Mouse (Mus musculus) heart, adult 11 months (tissue): ENCODE measurements around the gene Chd3.

Experiments
- DNase-seq: peaks from one replicate; pipeline ENCODE4 v3.0.0; 2022

Chd3 gene

GRCm38 (mm10) chr11:69406282-69406681, 37.1 kb upstream of the Chd3 start:
- peak; percentile 93 for DNase-seq

- peak; percentile 93 for DNase-seq
Observed at GRCm38 (mm10) chr11:69405397-69406200, 36.4 kb upstream of the Chd3 start.

DNA sequence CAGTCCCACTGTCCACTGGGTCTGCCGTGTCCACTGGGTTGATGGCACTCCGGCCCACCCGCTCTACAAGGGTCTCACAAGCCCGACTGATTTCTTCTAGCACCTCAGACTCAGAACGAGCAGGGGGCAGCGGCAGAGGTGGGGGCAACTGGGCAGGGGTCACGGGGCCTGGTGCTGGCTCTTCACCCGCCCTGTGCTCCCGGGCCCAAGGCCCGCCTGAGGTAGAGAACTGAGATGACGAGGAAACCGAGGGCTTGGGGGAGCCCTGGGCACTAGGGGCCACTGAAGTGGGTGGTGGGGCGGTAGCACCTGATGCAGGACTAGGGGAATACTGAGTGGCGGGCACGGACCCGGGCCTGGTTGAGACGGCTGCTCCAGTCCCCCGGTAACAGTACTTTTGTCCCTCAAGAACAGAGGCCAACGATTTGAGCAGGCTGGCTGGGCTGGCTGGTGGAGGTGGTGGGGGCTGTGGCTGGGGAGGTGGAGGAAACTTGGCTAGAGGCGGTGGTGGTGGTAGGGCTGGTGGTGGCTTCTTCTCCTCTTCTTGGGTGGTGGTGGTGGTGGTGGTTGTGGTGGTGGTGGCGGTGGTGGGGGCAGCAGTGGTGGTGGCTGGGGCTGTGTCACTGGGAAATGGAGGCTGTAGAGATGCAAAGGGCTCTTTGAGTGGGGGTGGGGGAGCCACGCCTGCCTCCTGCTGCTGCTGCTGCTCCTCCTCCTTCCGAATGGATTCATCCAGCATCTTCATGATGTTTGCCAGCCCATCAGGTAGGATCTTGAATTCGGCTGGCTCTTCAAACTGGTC, 35.6 kb upstream of the Chd3 start:
- DNase-seq: peak; percentile 93

- DNase-seq: peak; percentile 93
Observed at GRCm38 (mm10) chr11:69403691-69404594, 34.7 kb upstream of the Chd3 start.

DNA sequence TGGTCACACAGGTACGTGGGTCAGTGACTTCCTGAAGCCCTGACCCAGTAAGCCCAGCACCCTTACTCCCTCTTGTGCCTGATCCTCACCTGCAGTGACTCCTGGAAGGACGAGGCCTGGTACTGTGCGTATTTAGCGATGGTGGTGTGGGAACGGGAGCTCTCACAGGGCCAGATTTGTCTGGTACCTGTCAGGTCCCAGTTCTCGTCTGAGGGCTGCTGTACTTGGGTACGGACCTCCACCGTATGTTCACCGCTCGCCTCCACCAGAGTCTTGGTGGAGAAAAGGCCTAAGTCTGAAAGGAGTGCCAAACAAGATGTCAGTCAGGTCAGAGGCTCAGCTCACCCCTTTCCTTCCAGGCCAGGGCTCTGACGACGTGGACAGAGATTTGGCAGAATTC, 32.8 kb upstream of the Chd3 start:
- peak; percentile 93 for DNase-seq

- peak; percentile 99 for DNase-seq
Observed at GRCm38 (mm10) chr11:69401210-69401637, 32.0 kb upstream of the Chd3 start.

GRCm38 (mm10) chr11:69400083-69400850, 31.1 kb upstream of the Chd3 start:
- DNase-seq: peak; percentile 94

DNA sequence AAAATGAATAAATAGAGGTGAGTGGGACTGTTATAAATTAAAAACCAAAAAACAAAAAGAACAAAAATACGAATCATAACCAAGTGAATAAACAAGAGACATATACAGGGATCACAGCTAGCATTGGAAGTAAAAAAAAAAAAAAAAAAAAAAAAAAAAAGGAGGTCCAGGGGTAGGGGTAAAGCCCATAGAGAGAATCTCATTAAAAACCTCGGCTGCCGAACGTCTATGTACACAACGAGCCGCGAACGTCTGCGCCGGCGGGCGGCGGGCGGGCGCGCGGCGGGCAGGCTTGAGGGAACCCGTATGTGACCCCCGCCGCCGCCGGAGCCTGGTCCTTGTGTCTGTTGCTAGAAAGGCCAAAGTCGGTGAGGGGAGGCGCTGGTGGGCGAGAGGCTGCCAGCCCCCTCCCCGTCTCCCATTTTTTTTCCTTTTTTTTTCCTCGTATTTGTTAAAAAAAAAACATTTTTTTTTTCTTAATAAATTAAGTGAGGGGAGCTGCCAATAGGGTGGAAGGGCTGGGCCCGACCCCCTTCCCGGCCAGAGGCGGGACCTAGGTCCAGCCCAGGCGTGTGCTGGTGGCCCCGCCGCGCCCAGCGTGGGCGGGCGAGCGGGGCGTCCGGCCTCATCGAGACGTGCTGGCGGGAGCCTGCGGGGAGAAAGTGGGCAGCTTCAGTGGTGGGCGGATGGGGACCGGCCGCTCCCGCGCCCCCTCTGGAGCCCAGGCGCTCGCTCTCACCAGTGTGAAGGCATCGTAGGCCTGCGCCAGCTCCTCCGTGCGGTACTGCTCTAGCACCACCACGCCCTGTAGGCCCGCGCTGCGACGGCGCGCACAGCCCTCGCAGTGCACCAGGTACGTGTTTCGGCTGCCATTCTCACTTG, 30.2 kb upstream of the Chd3 start:
- peak; percentile 95 for DNase-seq

- DNase-seq: peak; percentile 95
Observed at GRCm38 (mm10) chr11:69398486-69399200, 29.4 kb upstream of the Chd3 start.

DNA sequence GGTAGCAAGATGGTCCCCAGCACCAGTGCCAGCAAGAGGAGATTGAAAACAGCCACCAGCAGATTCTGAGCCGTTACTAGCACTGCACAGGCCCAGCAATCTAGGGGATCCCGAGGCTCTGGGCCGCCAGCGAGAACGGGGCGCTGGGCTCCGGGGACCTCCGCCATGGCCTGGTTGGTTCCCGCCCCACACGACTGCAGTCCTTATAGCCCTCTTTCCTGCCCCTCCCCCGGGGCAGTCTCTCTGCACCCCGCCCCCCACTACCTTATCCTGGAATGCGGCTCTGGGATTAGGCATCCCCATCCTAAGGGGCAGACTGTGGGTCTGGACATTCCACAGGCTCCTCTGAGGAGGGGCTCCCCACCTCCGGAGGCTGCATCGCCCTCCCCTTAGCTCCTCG, 28.9 kb upstream of the Chd3 start, which contains the start of gene Tmem88:
Gene Tmem88, minus strand, starts transcription at position 176 of the 400 bp plus-strand sequence.
- DNase-seq: peak; percentile 99

GRCm38 (mm10) chr11:69397581-69398057, 28.4 kb upstream of the Chd3 start:
- DNase-seq: peak; percentile 94

DNA sequence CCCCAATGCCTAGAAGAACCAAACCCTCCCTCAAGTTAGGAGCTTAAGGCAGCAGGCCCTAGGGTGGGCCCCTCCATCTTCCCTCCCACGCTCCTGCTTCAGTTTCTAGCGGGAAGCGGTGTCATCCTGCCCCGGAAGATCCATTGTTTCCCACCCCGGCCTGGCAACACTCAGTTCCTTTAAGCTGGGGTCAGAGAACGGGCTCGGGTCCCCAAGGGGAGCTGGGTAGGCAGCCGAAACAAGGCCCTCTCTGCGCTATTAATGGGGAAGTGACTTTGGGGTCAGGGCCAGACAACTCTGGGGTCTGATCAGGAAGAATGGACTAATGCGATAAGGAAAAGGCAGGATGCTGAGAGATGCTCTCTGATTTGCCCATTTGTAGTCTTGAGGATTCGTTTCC, 27.6 kb upstream of the Chd3 start:
- DNase-seq: peak; percentile 99

DNA sequence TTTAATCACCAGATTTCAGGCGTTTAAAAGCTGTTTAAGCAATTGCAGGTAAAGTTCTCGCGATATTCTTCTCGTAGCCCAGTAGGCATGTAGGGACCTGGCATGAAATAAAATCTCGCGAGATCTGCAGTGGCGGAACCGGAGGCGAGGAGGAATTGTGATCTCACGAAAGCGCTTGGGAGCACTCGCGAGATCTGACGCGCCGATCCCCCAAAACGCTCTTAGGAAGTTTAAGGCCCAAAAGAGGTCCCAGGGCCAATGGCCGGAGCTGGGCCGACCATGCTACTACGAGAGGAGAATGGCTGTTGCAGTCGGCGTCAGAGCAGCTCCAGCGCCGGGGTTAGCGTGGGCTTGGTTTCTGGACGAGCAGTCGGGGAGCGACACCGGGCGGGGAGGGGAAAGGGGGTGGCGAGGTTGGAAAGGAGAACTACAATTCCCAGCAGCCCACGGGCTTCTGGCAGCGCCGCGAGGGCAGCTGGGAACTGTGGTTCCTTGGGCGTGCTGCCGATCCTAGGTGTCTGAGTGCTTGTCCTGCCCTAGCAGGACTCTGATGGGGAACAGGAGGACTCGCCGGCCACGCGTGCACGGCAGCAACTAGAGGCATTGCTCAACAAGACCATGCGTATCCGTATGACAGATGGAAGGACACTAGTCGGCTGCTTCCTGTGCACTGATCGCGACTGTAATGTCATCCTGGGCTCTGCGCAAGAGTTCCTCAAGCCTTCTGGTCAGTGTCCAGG, 26.6 kb upstream of the Chd3 start:
- DNase-seq: peak; percentile 100

DNA sequence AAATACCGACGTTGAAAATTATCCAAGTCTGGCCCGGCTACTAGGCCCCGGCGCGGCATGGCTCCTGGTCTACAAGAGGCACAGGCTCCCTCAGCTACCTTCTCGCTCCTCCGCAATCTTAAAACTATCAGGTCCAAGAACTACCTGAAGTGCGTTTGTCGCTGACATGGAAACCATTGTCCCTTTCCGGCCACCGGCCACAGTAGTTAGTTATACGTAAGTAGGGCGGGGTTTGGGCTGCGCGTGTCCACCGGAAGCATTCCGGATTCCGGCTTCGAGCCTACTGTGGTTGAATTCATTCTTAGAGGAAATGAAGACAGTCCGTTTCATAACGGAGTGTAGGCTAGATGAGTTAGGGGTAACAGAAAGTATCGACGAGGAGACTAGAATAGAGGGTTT, 26.0 kb upstream of the Chd3 start, which contains the start of the genes Naa38 and Cyb5d1:
Gene Naa38, plus strand, starts transcription at position 253 of the 399 bp plus-strand sequence.
Gene Cyb5d1, minus strand, starts transcription at position 397 of the 399 bp plus-strand sequence.
- peak; percentile 99 for DNase-seq

DNA sequence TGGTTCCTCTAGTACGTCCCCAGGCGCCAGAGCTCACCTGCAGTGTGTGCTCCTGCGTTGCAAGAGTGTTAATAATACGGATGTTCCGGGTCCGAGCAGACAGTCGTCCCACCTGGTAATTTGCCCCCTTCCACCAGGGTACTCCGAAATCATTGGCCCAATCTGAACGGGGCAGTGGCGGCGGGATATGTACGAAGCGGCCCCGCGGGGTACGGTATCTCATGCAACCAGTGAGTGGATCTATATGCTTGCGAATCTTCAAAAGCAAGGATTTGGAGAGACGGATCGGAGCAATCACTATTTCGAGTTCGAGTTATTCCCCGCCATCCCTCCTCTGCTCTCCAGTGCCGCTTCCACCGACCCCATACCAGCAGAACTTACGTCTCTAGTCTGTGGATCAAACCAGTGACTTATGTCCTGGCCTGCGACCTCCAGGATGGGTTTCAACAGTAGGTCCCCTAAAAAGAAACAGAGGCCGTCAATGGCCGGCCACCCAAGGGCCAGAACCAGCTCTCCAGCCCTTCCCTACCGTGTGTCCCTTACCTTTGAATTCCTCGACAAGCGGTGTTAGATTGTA, 25.5 kb upstream of the Chd3 start:
- peak; percentile 94 for DNase-seq

DNA sequence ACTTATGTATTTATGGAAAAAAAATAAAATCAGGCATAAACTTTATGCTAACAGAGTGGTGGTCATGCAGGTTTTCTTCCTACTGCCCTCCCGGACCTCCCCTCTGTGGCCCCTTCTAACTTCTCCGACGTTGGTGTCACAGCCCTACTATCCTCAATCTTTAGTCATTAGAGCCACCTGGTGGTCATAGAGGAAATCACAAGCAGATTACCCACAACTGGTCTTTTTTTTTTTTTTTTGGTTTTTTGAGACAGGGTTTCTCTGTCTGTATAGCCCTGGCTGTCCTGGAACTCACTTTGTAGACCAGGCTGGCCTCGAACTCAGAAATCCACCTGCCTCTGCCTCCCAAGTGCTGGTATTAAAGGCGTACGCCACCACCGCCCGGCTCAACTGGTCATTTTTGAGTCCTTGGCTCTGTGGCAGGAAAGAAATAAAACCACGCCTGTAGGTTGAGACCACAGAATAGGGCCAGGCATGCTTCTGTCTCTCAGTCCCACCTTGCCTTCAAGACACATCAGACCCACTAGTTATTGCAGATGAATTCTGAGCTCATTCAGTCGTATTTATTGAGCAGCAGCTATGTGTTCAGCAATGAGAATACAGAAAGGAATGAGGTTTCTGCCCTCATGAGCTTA, 21.3 kb upstream of the Chd3 start:
- peak; percentile 91 for DNase-seq

GRCm38 (mm10) chr11:69389531-69390399, 20.6 kb upstream of the Chd3 start:
- DNase-seq: peak; percentile 92
